Mouse (Mus musculus): ENCODE measurements around the gene Nav3. TPM values are rescaled to one million over a fixed set of nuclear protein-coding genes. Genes with fewer than 3 reads are reported as not detected.
A peak's percentile ranks its signal among the peaks of the same experiment; 100 is the strongest.

Nav3 gene
- total RNA-seq, 4 experiments from 2014 or later: 1.2 to 5.4 (median 3.3) TPM

GRCm38 (mm10) chr10:109802236-109802635, 653.8 kb downstream of the Nav3 start:
- no peak for DNase-seq

DNA sequence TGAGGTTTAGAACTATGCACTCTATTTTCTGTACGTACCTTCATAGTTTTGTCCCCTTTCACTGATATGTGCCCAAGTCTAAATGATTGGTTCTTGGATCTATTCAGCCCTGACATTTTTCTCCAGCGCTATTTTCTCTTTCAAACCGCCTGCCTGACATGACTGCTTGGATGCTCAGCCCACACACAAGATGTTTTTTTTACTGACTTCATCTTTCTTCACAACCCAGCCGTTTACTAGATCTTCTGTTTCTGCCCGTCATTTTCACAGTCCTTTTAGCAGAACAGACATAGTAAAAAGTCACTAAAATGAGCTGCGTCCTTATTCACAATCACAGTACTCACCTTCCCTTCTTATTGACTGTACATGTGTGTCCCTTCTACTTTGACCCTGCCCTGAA, 656.8 kb downstream of the Nav3 start:
- no peak for DNase-seq

GRCm38 (mm10) chr10:109796981-109797380, 659.0 kb downstream of the Nav3 start:
- DNase-seq: no peak

- no peak for DNase-seq
Observed at GRCm38 (mm10) chr10:109793491-109793890, 662.5 kb downstream of the Nav3 start.

GRCm38 (mm10) chr10:109788728-109789127, 667.3 kb downstream of the Nav3 start:
- DNase-seq: no peak

GRCm38 (mm10) chr10:109779109-109779508, 676.9 kb downstream of the Nav3 start:
- DNase-seq: no peak

DNA sequence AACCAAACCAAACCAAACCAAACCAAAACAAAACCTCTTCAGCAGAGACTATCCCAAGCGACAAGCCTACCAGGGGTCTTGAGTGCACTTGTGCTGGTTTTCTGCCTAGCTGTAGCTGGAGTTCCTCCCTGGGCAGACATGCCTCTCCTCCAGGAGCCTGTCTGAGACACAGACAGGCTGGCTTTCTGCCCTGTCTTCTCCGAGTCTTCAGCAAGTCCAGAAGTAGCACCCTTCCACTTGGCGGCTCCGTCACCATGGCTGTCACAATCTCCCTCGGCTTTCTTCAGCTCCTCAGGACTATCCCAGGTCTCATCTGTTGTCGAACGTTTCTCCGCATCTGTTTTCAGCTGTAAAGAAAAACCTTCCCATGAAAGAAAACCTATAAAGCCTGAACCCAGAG, 686.9 kb downstream of the Nav3 start:
- no peak for DNase-seq

GRCm38 (mm10) chr10:109765650-109766049, 690.4 kb downstream of the Nav3 start:
- no peak for DNase-seq

DNA sequence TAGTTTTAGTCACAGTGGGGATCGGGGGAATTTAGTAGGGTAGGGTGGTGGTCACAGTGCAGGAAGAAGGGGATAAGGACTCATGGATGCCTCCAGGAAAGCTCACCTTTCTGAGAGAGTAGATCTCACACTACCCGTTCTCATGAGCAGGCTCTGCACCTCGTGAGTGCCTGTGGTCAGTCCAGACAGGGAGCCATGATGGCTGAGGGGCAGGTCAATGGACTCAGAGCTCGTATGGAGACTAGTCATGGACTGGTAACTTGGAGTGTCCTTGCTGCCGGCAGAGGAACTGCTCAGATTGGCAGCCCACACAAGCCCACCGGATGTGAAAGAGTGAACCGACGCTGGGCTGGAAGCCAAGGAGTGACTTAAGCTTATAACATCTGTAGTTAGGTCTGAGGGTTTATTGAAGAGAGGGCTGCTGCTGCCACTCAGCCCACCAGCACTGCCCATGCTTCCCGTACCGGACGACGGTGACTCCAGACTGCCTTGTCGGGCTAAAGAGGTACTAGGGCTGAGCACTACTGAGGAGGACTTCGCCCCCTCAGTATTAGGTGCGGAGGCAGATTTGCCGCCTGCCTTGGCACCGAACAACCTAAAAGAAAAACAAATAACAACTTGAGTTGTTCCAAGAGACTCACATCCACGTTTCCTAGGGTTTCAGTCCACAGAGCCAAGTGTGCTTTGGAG, 691.4 kb downstream of the Nav3 start:
- no peak for DNase-seq

DNA sequence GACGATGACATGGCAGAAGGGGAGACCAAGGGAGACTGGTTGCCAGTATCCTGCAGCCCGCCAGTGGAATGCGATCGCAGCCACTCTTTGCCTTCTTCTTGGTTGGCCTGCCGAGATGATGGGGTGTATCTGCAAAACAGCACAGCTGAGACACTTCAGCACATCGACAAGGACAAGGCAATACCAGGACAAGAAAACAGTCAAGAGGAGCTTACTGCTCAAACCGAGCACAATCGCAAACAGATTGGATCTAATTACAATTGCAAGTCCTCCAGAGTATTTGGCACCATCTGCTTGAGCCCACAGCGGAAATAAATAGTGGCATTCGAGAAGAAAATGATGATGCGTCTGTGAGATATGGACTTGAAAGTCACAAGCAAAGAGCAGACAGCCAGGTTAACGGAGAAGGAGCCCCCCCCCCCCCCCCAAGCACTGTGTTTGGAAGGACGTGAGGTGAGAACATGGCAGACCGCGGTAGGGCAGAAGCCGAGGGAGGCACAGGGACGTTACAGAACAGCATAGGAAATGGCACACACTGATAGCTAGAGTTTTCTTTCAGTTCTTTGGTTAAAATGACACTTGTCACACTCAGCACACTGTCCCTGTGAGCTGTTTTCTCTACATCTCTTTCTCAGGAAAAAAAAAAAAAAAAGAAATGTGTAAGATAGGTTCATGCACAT, 696.9 kb downstream of the Nav3 start:
- no peak for DNase-seq

DNA sequence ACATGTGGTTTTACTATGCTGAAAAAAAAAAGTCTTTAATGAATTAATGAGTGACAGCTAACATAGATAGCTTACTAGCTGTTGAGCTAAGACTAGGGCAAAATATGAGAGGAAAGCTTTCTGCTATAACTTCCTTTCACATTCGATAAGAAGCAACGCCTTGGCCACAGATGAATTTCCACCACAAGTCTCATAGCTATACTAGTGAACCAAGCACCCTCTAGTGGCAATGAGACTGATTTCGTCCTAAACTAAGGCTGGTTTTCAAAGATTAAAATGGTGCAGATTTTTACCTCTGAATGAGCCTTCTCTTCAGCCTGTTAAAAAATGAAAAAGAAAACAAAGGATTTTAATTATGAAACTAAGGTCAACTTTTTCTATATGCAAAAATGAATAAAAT, 709.1 kb downstream of the Nav3 start:
- no peak for DNase-seq

GRCm38 (mm10) chr10:109741664-109742063, 714.3 kb downstream of the Nav3 start:
- DNase-seq: no peak

DNA sequence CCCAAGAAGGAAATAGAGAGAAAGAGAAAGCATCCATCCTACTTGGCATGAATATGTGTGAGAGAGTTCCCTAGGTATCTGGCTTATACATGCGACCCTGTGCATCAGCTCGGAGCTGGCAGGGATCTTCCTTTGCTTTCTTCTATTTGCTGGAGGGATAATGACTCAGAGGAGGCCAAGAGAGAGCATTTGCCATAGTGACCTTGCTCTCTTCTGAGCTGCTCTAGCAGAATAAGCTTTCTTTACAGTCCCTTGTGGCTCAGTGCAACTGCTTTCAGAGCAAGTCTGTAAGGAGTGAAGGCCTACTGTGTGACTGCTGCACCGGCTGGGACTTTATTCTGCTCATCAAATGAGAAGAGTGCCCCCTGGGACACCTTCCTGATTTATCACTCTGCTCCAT, 715.7 kb downstream of the Nav3 start:
- no peak for DNase-seq

DNA sequence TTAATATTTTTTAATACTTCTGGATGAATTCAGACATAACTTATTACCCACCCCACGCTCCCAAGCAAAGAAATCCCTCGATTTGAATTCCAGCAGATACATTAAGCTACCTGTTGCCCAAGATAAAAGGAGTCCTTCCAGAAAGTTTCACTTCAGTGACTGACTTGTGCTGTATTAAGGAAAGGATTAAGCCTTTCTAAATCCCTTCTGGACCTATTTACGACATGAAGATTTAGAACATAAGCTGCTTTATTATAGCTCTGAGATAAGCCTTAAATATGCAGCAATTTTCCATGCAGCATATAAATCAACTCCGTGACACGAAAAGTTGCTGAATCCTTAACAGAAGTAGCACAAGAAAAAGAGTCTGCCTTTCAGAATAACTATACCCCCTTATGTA, 732.4 kb downstream of the Nav3 start:
- DNase-seq: no peak

DNA sequence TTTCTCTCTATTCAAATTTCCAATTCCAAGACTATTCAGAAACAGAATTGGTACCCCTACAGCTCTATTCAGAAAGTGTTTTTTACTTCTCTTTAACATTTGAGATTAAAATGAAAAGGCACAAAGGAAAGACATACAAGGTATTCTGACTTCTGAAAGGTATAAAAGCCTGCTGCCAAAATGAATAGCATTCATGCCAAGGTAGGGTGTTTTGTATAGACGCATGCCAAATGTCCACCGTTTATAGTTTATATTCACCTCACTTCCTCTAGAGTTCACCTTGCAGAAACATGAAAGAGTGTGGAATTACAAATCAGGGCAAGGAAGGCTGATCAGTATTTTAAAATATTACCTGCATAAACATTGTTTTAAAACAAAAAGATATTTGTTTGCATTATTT, 737.2 kb downstream of the Nav3 start:
- no peak for DNase-seq

DNA sequence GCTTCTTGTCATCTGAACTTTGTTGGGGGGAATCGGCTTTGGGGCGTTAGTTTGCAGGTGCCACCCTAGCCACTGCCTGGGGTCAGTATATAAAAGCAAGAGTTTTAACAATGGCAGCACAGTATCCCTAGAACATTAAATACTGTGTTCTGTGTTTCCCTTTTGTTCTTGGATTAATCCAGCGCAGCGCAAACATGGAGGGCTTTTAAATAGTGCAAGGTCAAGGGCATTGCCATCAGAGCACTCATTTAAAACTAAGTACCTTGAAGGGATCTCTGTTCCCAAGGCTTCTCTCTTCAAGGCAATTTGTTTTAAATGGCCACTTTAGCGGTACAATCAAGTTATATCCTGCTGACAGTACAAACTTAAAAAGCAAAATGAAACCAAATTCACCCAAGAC, 737.6 kb downstream of the Nav3 start:
- DNase-seq: peak; percentile 10

DNA sequence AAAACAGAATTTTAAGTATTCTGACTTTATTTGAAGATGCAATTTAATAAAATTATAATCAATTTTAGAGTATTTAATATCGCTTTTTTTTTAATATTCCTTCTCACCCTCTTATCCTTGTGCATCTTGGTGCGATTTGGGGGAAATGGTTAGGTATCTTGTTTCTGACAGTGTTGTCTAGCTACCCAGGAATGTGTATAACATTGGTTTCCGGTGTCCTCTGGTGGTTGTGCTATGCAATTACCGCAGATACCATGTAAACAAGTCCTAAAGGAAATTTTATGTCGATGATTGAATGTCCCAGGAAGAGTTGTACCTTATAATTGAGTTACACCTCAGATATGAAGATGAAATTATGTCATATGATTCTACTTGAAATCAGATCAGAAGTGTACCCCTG, 743.0 kb downstream of the Nav3 start:
- no peak for DNase-seq

DNA sequence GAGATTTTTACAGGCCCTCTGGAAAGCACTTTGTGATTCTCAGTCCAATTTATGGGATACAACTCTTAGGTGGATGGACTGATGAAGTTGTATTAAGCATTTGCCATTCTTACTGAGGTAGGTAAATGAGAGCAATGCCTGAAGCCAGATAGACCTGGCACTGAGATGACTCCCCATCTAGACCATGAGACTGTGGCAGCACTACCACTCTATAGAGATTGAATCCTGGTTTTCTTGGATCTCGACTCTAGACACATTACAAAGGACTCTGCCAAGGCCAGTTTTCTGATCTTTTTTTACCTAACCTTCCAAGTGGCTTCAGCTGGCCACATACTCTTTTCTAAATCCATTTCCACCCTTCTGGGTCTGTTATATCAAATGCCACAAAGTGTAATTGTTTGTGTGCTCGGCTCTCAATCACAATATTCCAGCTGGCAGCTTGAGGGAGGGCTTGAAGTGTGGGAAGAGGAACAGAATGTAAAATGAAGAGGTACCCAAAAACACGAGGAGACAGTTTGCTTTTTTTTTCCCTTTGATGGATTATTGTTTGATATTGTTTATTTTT, 756.2 kb downstream of the Nav3 start:
- no peak for DNase-seq

DNA sequence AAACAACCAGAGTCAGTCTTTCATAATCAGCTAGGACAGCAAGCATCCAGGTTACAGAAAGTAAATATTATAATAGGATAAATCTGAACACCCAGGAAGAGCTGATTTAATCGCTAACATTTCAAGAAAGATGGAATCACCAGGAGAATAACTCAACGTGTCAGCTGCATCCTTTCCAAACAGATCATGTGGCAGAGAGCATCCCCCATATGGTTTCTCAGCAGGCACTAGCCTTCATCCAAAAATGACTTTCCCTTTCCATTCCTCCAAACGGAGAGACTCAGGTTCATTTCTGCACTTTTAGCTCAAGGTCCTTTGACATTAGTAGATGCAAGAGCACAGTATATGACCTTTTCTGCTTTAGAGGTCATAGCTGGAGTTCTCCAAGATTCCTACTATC, 765.4 kb downstream of the Nav3 start:
- no peak for DNase-seq

DNA sequence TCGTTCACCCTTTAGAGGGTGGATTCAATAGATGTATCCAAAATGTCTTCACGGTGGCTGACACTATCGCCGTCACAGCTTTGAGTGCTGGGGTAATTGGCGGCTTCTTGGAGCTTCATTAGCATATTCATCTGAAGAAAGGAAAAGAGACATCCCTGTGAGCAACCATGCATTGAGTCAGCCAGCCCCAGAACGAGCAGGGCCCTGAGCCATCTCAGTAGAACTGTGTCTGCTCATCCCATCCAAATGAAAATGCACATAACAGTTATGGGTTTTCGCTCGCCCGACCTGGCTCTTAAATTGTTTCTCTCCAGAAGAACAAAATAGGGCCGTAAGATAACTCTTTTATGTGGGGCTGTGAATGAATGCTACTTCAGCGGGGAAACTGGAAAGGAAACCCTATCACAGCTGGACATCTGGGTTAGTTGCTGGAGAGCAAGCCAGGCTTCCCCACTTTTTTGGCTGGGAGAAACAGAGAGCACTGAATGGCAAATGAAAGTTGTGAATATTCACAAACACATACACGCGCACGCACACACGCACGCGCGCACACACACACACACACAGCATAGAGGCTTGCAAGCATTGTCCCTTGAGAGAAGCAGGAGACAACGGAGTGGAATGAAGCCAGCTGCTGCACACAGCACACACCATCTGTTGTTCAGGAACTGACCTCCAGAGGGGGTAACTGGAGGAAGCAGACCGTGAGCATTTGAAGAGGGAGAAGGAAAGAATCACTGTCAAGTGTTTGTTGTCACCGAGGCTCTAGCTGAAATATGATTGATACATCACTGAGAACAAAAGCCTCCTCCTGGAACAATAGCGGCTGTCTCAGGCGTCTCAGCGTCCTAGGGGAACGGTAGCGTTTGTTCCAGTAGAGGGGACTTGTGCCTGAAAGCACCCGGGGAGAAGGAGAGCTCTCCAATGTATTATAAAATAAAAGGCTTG, 771.6 kb downstream of the Nav3 start:
- DNase-seq: peak; percentile 5

DNA sequence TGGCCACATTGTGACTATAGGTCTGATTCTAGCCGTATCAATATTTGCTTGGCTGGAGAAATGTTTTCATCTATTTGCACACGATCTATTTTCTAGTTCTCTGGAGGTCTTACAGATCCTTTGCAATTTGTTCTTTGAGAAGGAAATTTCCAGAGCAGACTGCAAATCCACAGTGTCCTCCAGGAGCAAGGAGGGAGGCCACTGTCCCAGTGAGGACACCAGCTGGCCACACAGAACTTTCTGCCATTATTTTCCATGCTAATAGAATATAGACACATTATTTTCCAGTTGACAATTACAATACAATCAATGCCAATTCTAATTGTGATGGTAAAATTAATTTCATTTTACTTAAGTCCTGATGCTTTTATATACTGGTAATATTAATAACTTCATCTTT, 783.1 kb downstream of the Nav3 start:
- no peak for DNase-seq

- DNase-seq: no peak
Observed at GRCm38 (mm10) chr10:109667453-109667852, 788.6 kb downstream of the Nav3 start.
